Mouse (Mus musculus) heart, adult 2 months (tissue): ENCODE measurements around the gene Cars2. TPM values are rescaled to one million over a fixed set of nuclear protein-coding genes. Genes with fewer than 3 reads are reported as not detected.

Source experiments
- DNase-seq, 2 experiments: peaks; one replicate each; pipeline ENCODE4 v3.0.0; 2021
- H3K27ac ChIP-seq: fragments of 200-600 bp; 2 replicates; pipeline ENCODE4 v1.8.1; 2022
- H3K27me3 ChIP-seq: fragments of 200-500 bp; 2 replicates; pipeline ENCODE4 v1.6.1; 2012; ENCODE audit warnings: mild to moderate bottlenecking, low read length, inconsistent platforms, mixed read lengths; ENCODE audit not compliant: control insufficient read depth, insufficient read depth
- H3K36me3 ChIP-seq: fragments of 200-500 bp; 2 replicates; pipeline ENCODE4 v1.6.1; 2012; ENCODE audit warnings: low read length, inconsistent platforms; ENCODE audit not compliant: control insufficient read depth, insufficient read depth
- H3K4me1 ChIP-seq: fragments of 200-500 bp; 2 replicates; pipeline ENCODE4 v1.6.1; 2011; ENCODE audit warnings: low read length; ENCODE audit not compliant: control insufficient read depth, insufficient read depth
- H3K4me3 ChIP-seq: fragments of 200-600 bp; 2 replicates; pipeline ENCODE4 v1.8.1; 2022
- H3K79me2 ChIP-seq: fragments of 200-500 bp; replicated peaks from 2 replicates; pipeline ENCODE4 v1.6.1; 2012; ENCODE audit warnings: mild to moderate bottlenecking, inconsistent platforms, low read length, moderate library complexity, mixed read lengths; ENCODE audit not compliant: control insufficient read depth, insufficient read depth
- H3K9ac ChIP-seq: fragments of 200-500 bp; 2 replicates; pipeline ENCODE4 v1.6.1; 2012; ENCODE audit warnings: low read depth, mild to moderate bottlenecking, control low read depth, inconsistent platforms, low read length, mixed read lengths
- CTCF ChIP-seq: fragments of 200-600 bp; IDR thresholded peaks from 2 replicates; pipeline ENCODE4 v1.8.1; 2022; ENCODE audit warnings: antibody characterized with exemption, mild to moderate bottlenecking, moderate library complexity
- EP300 ChIP-seq: fragments of 200-500 bp; IDR thresholded peaks from 2 replicates; pipeline ENCODE4 v1.6.1; 2011; ENCODE audit warnings: low read depth, low read length, control low read depth; ENCODE audit not compliant: insufficient read depth
- POLR2A ChIP-seq: fragments of 200-500 bp; IDR thresholded peaks from 2 replicates; pipeline ENCODE4 v1.6.1; 2011; ENCODE audit warnings: mild to moderate bottlenecking, low read depth, low read length, control low read depth; ENCODE audit not compliant: insufficient read depth
- WGBS: fragments of 180-500 bp; shearing (Covaris S2); methylation state at CpG from one replicate; pipeline ENCODE4 v1.1.7; 2018; 5-methylcytosine and 5-hydroxymethylcytosine counted together
- intact Hi-C: fragments of 180-260 bp; cut with DNase I; formaldehyde crosslinking; loops from one replicate; pipeline ENCODE4 v1.15.1; 2025
- polyA plus RNA-seq: library from polyadenylated mRNA; depleted of rRNA; stranded (reverse); fragments of >200 nt; gene quantifications from 2 replicates; pipeline ENCODE4 v1.2.3, GENCODE M21; 2012; rRNA removed
- total RNA-seq, 2 experiments: library from RNA; stranded (reverse); gene quantifications; 2 replicates each; pipeline ENCODE4 v1.2.3; 2021

Cars2 gene
- total and polyA plus RNA-seq, 3 experiments = 46.5 to 49.8 (median 47.7) TPM

GRCm38 (mm10) chr8:11465619-11466018 is 85.0 kb downstream of the Cars2 start:
- no peak for TF ChIP-seq POLR2A
- no peak for TF ChIP-seq CTCF
- no peak for TF ChIP-seq EP300
- H3K36me3 ChIP-seq = peaks cover 2% of the 10 kb centered on the region
- no peak for DNase-seq
- H3K79me2 ChIP-seq = 0 out of 2 replicates have a peak, but pooled peaks cover 1% of the 10 kb centered on the region
- H3K4me1 ChIP-seq = peaks cover 11% of the 10 kb centered on the region
- no peaks in the 10 kb centered on the region for H3K27me3 ChIP-seq
- no peak overlapping the region for H3K9ac ChIP-seq
- WGBS = 97% methylated on average over 4 of the region's 4 CpGs
- intact Hi-C loops = no loop called here
- no peak overlapping the region for H3K4me3 ChIP-seq
- H3K27ac ChIP-seq = no peak overlapping the region

DNA sequence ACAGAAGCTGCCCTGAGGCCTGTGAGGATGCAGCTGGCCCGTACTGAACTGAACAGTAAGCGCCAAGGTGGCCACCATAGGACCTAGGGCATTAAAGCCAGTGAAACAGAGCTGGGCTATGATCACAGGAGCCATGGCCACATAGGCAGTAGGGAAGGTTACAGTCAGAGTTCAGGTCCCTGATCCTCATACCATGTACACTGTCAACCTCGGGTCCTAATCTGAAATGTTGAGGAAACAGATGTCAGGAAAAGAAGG is 85.9 kb downstream of the Cars2 start:
- Histone ChIP-seq H3K4me1 (peaks cover 11% of the 10 kb centered on the region), H3K36me3 (peaks cover 2% of the 10 kb centered on the region), H3K79me2 (0 out of 2 replicates have a peak, but pooled peaks cover 1% of the 10 kb centered on the region), H3K4me3 (no peak overlapping the region), H3K27me3 (no peaks in the 10 kb centered on the region), H3K27ac (no peak overlapping the region), H3K9ac (no peak overlapping the region)
- DNase-seq = no peak
- no peak for TF ChIP-seq CTCF
- TF ChIP-seq POLR2A = no peak
- 56% methylated on average over 3 of the region's 3 CpGs for WGBS
- intact Hi-C loops = no loop called here

Other genes starting within 250 kb of the Cars2 start
- 100 to 1,000 TPM; 139 to 172 TPM for gene Col4a2, start 238.0 kb downstream of the Cars2 start, total RNA-seq
- gene Col4a2, start 238.0 kb downstream of the Cars2 start, polyA plus RNA-seq = 104 and 139 TPM in 2 replicates
- gene Col4a1, start 238.0 kb downstream of the Cars2 start, total RNA-seq = 100 to 1,000 TPM; 221 to 311 TPM
- 258 and 384 TPM in 2 replicates for gene Col4a1, start 238.0 kb downstream of the Cars2 start, polyA plus RNA-seq
- gene Rab20, start 72.1 kb downstream of the Cars2 start, total RNA-seq = 10 to 100 TPM; 17.8 to 27.4 TPM
- 40.9 and 46.8 TPM in 2 replicates for gene Rab20, start 72.1 kb downstream of the Cars2 start, polyA plus RNA-seq
- 10 to 100 TPM; 31.2 to 32.7 TPM for gene Naxd, start 53.3 kb downstream of the Cars2 start, total RNA-seq
- gene Naxd, start 53.3 kb downstream of the Cars2 start, polyA plus RNA-seq = 56.9 and 64.1 TPM in 2 replicates
- gene Ing1, start 4.8 kb upstream of the Cars2 start, total RNA-seq = 10 to 100 TPM; 19.9 to 26.9 TPM
- gene Ing1, start 4.8 kb upstream of the Cars2 start, polyA plus RNA-seq = 9.6 and 13.1 TPM in 2 replicates
- 10 to 100 TPM; 19.3 to 21.5 TPM for gene Ankrd10, start 85.0 kb upstream of the Cars2 start, total RNA-seq
- gene Ankrd10, start 85.0 kb upstream of the Cars2 start, polyA plus RNA-seq = 39.9 and 57.5 TPM in 2 replicates
- gene 1700016D06Rik, start 150.3 kb upstream of the Cars2 start, total RNA-seq = not detected
- gene 1700016D06Rik, start 150.3 kb upstream of the Cars2 start, polyA plus RNA-seq = not detected in 2 replicates
- gene Arhgef7, start 176.9 kb upstream of the Cars2 start, total RNA-seq = 100 to 1,000 TPM; 114 to 117 TPM
- gene Arhgef7, start 176.9 kb upstream of the Cars2 start, polyA plus RNA-seq = 59.7 and 68.7 TPM in 2 replicates